Mouse (Mus musculus) neural tube, embryonic 11.5 days (tissue): ENCODE measurements at regions not wholly inside any gene's neighbourhood (a gene's known extent, or its start where the extent isn't known, plus 50 kb on each side); places are given as distances from the start of the nearest gene placed in this dataset.

Experiments
- ATAC-seq: fragments of 200-750 bp; cut with Nextera tagmentation; 2 replicates; pipeline ENCODE4 v1.8.0; 2017; ENCODE audit warnings: moderate number of reproducible peaks, mild to moderate bottlenecking, moderate TSS enrichment, moderate library complexity; ENCODE audit not compliant: insufficient read depth, low FRiP score, low TSS enrichment
- DNase-seq: peaks from one replicate; pipeline ENCODE4 v3.0.0-alpha.2; 2015; ENCODE audit warnings: low spot score
- H3K27ac ChIP-seq: fragments of 300-500 bp; sonication (generic); 2 replicates; pipeline ENCODE4 v1.5.1; 2014; ENCODE audit warnings: low read depth, mild to moderate bottlenecking, low read length
- H3K27me3 ChIP-seq: fragments of 300-500 bp; sonication (generic); 2 replicates; pipeline ENCODE4 v1.6.1; 2014; ENCODE audit warnings: mild to moderate bottlenecking, low read length, mixed read lengths; ENCODE audit not compliant: control insufficient read depth, insufficient read depth
- H3K36me3 ChIP-seq: fragments of 300-500 bp; sonication (generic); 2 replicates; pipeline ENCODE4 v1.6.1; 2014; ENCODE audit warnings: mild to moderate bottlenecking, low read length, moderate library complexity, mixed read lengths; ENCODE audit not compliant: control insufficient read depth, insufficient read depth
- H3K4me1 ChIP-seq: fragments of 300-500 bp; sonication (generic); 2 replicates; pipeline ENCODE4 v1.6.1; 2014; ENCODE audit warnings: low read length, mixed read lengths; ENCODE audit not compliant: control insufficient read depth, insufficient read depth
- H3K4me2 ChIP-seq: fragments of 300-500 bp; sonication (generic); 2 replicates; pipeline ENCODE4 v1.6.1; 2014; ENCODE audit warnings: low read depth, mild to moderate bottlenecking, moderate library complexity
- H3K4me3 ChIP-seq: fragments of 300-500 bp; sonication (generic); 2 replicates; pipeline ENCODE4 v1.5.1; 2014; ENCODE audit warnings: low read depth, low read length
- H3K9ac ChIP-seq: fragments of 300-500 bp; sonication (generic); 2 replicates; pipeline ENCODE4 v1.6.1; 2014; ENCODE audit warnings: mild to moderate bottlenecking, low read length
- H3K9me3 ChIP-seq: fragments of 300-500 bp; sonication (generic); 2 replicates; pipeline ENCODE4 v1.6.1; 2016; ENCODE audit warnings: low read length; ENCODE audit not compliant: control insufficient read depth
- WGBS: fragments of 180-500 bp; shearing (Covaris S2); extraction: QIAGEN DNeasy Blood & Tissue Kit; methylation state at CpG from one replicate; pipeline ENCODE4 v1.1.7; 2014; 5-methylcytosine and 5-hydroxymethylcytosine counted together

GRCm38 (mm10) chr16:71197523-71197922 is 883.8 kb downstream of the Gbe1 start:
- Histone ChIP-seq H3K27me3 (no peaks in the 10 kb centered on the region), H3K4me3 (no peak overlapping the region), H3K9ac (no peak overlapping the region), H3K36me3 (no peaks in the 10 kb centered on the region), H3K4me1 (no peaks in the 10 kb centered on the region), H3K9me3 (no peaks in the 10 kb centered on the region), H3K4me2 (no peak overlapping the region), H3K27ac (no peak overlapping the region)
- WGBS = 76% methylated on average over 2 of the region's 2 CpGs
- ATAC-seq (no peak), DNase-seq (no peak)

GRCm38 (mm10) chr16:71208806-71209205 is 895.1 kb downstream of the Gbe1 start:
- no peak overlapping the region for H3K4me2 ChIP-seq
- WGBS = 58% methylated on average over 7 of the region's 7 CpGs
- no peak overlapping the region for H3K9ac ChIP-seq
- no peaks in the 10 kb centered on the region for H3K36me3 ChIP-seq
- no peak for DNase-seq
- no peaks in the 10 kb centered on the region for H3K9me3 ChIP-seq
- H3K4me3 ChIP-seq = no peak overlapping the region
- H3K4me1 ChIP-seq = no peaks in the 10 kb centered on the region
- no peaks in the 10 kb centered on the region for H3K27me3 ChIP-seq
- H3K27ac ChIP-seq = no peak overlapping the region
- no peak for ATAC-seq

- Histone ChIP-seq H3K27ac (no peak overlapping the region), H3K4me2 (no peak overlapping the region), H3K9me3 (no peaks in the 10 kb centered on the region), H3K27me3 (no peaks in the 10 kb centered on the region), H3K36me3 (no peaks in the 10 kb centered on the region), H3K9ac (no peak overlapping the region), H3K4me1 (no peaks in the 10 kb centered on the region), H3K4me3 (no peak overlapping the region)
- 72% methylated on average over 6 of the region's 6 CpGs for WGBS
- DNase-seq = no peak
- no peak for ATAC-seq
These were observed 910.7 kb downstream of the Gbe1 start for GRCm38 (mm10) chr16:71224469-71224868.

GRCm38 (mm10) chr16:71230104-71230653 is 916.4 kb downstream of the Gbe1 start:
- DNase-seq (no peak), ATAC-seq (no peak)
- H3K27ac ChIP-seq = no peak overlapping the region
- H3K27me3 ChIP-seq = no peaks in the 10 kb centered on the region
- no peak overlapping the region for H3K4me3 ChIP-seq
- H3K36me3 ChIP-seq = no peaks in the 10 kb centered on the region
- WGBS = 92% methylated on average over 5 of the region's 5 CpGs
- no peaks in the 10 kb centered on the region for H3K9me3 ChIP-seq
- H3K9ac ChIP-seq = no peak overlapping the region
- H3K4me2 ChIP-seq = no peak overlapping the region
- no peaks in the 10 kb centered on the region for H3K4me1 ChIP-seq

- Histone ChIP-seq H3K36me3 (no peaks in the 10 kb centered on the region), H3K4me3 (no peak overlapping the region), H3K9ac (no peak overlapping the region), H3K27me3 (no peaks in the 10 kb centered on the region), H3K9me3 (no peaks in the 10 kb centered on the region), H3K4me1 (no peaks in the 10 kb centered on the region), H3K27ac (no peak overlapping the region), H3K4me2 (no peak overlapping the region)
- DNase-seq (no peak), ATAC-seq (no peak)
These were observed 929.3 kb downstream of the Gbe1 start for GRCm38 (mm10) chr16:71243065-71243464.

GRCm38 (mm10) chr16:71243480-71243879 is 929.7 kb downstream of the Gbe1 start:
- ATAC-seq (no peak), DNase-seq (no peak)
- 82% methylated on average over 4 of the region's 4 CpGs for WGBS
- no peaks in the 10 kb centered on the region for H3K9me3 ChIP-seq
- no peak overlapping the region for H3K4me2 ChIP-seq
- no peak overlapping the region for H3K27ac ChIP-seq
- H3K4me3 ChIP-seq = no peak overlapping the region
- H3K36me3 ChIP-seq = no peaks in the 10 kb centered on the region
- H3K4me1 ChIP-seq = no peaks in the 10 kb centered on the region
- no peak overlapping the region for H3K9ac ChIP-seq
- no peaks in the 10 kb centered on the region for H3K27me3 ChIP-seq

GRCm38 (mm10) chr16:71247516-71248139 is 933.9 kb downstream of the Gbe1 start:
- H3K9me3 ChIP-seq = no peaks in the 10 kb centered on the region
- H3K9ac ChIP-seq = no peak overlapping the region
- H3K27ac ChIP-seq = no peak overlapping the region
- ATAC-seq = 0 out of 2 replicates have a peak, but pooled peaks have one; percentile 58
- no peak overlapping the region for H3K4me2 ChIP-seq
- WGBS = 37% methylated on average over 9 of the region's 9 CpGs
- H3K36me3 ChIP-seq = no peaks in the 10 kb centered on the region
- no peak overlapping the region for H3K4me3 ChIP-seq
- peak; percentile 85 for DNase-seq
- H3K4me1 ChIP-seq = no peaks in the 10 kb centered on the region
- H3K27me3 ChIP-seq = no peaks in the 10 kb centered on the region

GRCm38 (mm10) chr16:71255740-71256139 is 942.0 kb downstream of the Gbe1 start:
- H3K27me3 ChIP-seq = no peaks in the 10 kb centered on the region
- H3K4me3 ChIP-seq = no peak overlapping the region
- 0 out of 2 replicates have a peak, but pooled peaks have one; percentile 31 for ATAC-seq
- no peaks in the 10 kb centered on the region for H3K36me3 ChIP-seq
- no peak overlapping the region for H3K4me2 ChIP-seq
- H3K4me1 ChIP-seq = no peaks in the 10 kb centered on the region
- 82% methylated on average over 4 of the region's 4 CpGs for WGBS
- H3K9me3 ChIP-seq = no peaks in the 10 kb centered on the region
- H3K9ac ChIP-seq = no peak overlapping the region
- no peak overlapping the region for H3K27ac ChIP-seq
- DNase-seq = no peak

- no peak overlapping the region for H3K4me3 ChIP-seq
- no peak for DNase-seq
- WGBS = 83% methylated on average over 2 of the region's 2 CpGs
These were observed 942.4 kb downstream of the Gbe1 start for GRCm38 (mm10) chr16:71256175-71256574.

More at GRCm38 (mm10) chr16:71256175-71256574, 942.4 kb downstream of the Gbe1 start:
- Histone ChIP-seq H3K4me1 (no peaks in the 10 kb centered on the region), H3K9me3 (no peaks in the 10 kb centered on the region), H3K27me3 (no peaks in the 10 kb centered on the region), H3K27ac (no peak overlapping the region), H3K4me2 (no peak overlapping the region), H3K9ac (no peak overlapping the region), H3K36me3 (no peaks in the 10 kb centered on the region)
- ATAC-seq = no peak
